Mouse (Mus musculus) adrenal gland, adult 18-20 months (tissue): ENCODE results near the gene Krt73. TPM values are rescaled to one million over a fixed set of nuclear protein-coding genes. Genes with fewer than 3 reads are reported as not detected.

Experiments
- DNase-seq, 2 experiments: peaks; one replicate each; pipeline ENCODE4 v3.0.0; 2021 to 2022; ENCODE audit warnings: low spot score in 2 of 2
- long read RNA-seq, 2 experiments: library from polyadenylated mRNA; stranded (forward); transcript quantifications; one replicate each; pipeline ENCODE4 v2.0.0; 2021
- total RNA-seq, 2 experiments: library from RNA; stranded (reverse); gene quantifications; 1 replicate in 1 of 2; 2 replicates in 1 of 2; pipeline ENCODE4 v1.2.3; 2021

The Krt73 gene
- total RNA-seq: not detected
- long read RNA-seq, experiment 1: 0 reads
- long read RNA-seq, experiment 2: 0 reads

GRCm38 (mm10) chr15:101802296-101802835, at the start of gene Krt73:
Krt73 (minus strand) TSS chr15:101802346.
- DNase-seq: no peak

GRCm38 (mm10) chr15:101850694-101851093, 48.5 kb upstream of the Krt73 start, which contains the start of gene Krt1:
Krt1 (minus strand) TSS chr15:101850794.
- no peak for DNase-seq

GRCm38 (mm10) chr15:101845971-101846403, 43.8 kb upstream of the Krt73 start:
- peak; percentile 44 to 45 for DNase-seq

- no peak for DNase-seq
These were observed 41.0 kb upstream of the Krt73 start for GRCm38 (mm10) chr15:101843192-101843591.

GRCm38 (mm10) chr15:101834784-101835328, 32.7 kb upstream of the Krt73 start:
- DNase-seq: no peak

GRCm38 (mm10) chr15:101833131-101833530, 31.0 kb upstream of the Krt73 start:
- peak in 1 of 2 experiments; percentile 16 for DNase-seq

GRCm38 (mm10) chr15:101829441-101829840, 27.3 kb upstream of the Krt73 start:
- DNase-seq: no peak

- no peak for DNase-seq
These were observed 19.6 kb upstream of the Krt73 start for GRCm38 (mm10) chr15:101821786-101822185.

- no peak for DNase-seq
These were observed 15.7 kb upstream of the Krt73 start, which contains the start of gene Krt2 for GRCm38 (mm10) chr15:101817875-101818274. Krt2 (minus strand) TSS chr15:101818169.

GRCm38 (mm10) chr15:101803052-101803822, 1.1 kb upstream of the Krt73 start:
- DNase-seq: no peak

- no peak for DNase-seq
These were observed 11.3 kb downstream of the Krt73 start for GRCm38 (mm10) chr15:101790867-101791266.

GRCm38 (mm10) chr15:101786360-101786759, 15.8 kb downstream of the Krt73 start, which contains the start of gene Krt72:
Krt72 (minus strand) TSS chr15:101786460.
- no peak for DNase-seq

GRCm38 (mm10) chr15:101773420-101773819, 28.7 kb downstream of the Krt73 start:
- no peak for DNase-seq

- DNase-seq: peak; percentile 89
These were observed 29.4 kb downstream of the Krt73 start for GRCm38 (mm10) chr15:101772711-101773081.

- no peak for DNase-seq
These were observed 30.0 kb downstream of the Krt73 start for GRCm38 (mm10) chr15:101772080-101772710.

- no peak for DNase-seq
These were observed 31.9 kb downstream of the Krt73 start for GRCm38 (mm10) chr15:101770226-101770625.

Other genes starting within 250 kb of the Krt73 start
- not detected for gene Krt90, start 239.4 kb downstream of the Krt73 start, total RNA-seq
- gene Krt75, start 228.4 kb downstream of the Krt73 start, total RNA-seq: not detected
- not detected for gene Gm5414, start 174.2 kb downstream of the Krt73 start, total RNA-seq
- gene Gm5478, start 155.0 kb downstream of the Krt73 start, total RNA-seq: not detected
- not detected for gene Krt6b, start 122.1 kb downstream of the Krt73 start, total RNA-seq
- not detected for gene Krt6a, start 108.0 kb downstream of the Krt73 start, total RNA-seq
- not detected for gene Krt5, start 89.4 kb downstream of the Krt73 start, total RNA-seq
- not detected for gene Krt71, start 59.2 kb downstream of the Krt73 start, total RNA-seq
- not detected for gene Krt72, start 15.9 kb downstream of the Krt73 start, total RNA-seq
- not detected for gene Krt2, start 15.8 kb upstream of the Krt73 start, total RNA-seq
- gene Krt1, start 48.4 kb upstream of the Krt73 start, total RNA-seq: under 1 TPM in 1 of 2 experiments, not detected in 1; 0.56 TPM
- not detected for gene Krt77, start 67.4 kb upstream of the Krt73 start, total RNA-seq
- under 1 TPM in 1 of 2 experiments, not detected in 1; 0.13 TPM for gene Krt76, start 90.6 kb upstream of the Krt73 start, total RNA-seq
- not detected for gene Krt4, start 122.4 kb upstream of the Krt73 start, total RNA-seq
- gene Krt79, start 138.0 kb upstream of the Krt73 start, total RNA-seq: 1 to 10 TPM in 1 of 2 experiments, under 1 TPM in 1; 0.73 to 3.6 TPM
- not detected for gene Krt78, start 151.9 kb upstream of the Krt73 start, total RNA-seq
- 1 to 10 TPM in 1 of 2 experiments, under 1 TPM in 1; 0.70 to 1.1 TPM for gene Krt8, start 202.1 kb upstream of the Krt73 start, total RNA-seq
- 1 to 10 TPM; 1.0 to 1.3 TPM for gene Krt18, start 225.8 kb upstream of the Krt73 start, total RNA-seq